Comparison of ENCODE assay signal across 8 mouse cellular contexts in the genomic region with DNA sequence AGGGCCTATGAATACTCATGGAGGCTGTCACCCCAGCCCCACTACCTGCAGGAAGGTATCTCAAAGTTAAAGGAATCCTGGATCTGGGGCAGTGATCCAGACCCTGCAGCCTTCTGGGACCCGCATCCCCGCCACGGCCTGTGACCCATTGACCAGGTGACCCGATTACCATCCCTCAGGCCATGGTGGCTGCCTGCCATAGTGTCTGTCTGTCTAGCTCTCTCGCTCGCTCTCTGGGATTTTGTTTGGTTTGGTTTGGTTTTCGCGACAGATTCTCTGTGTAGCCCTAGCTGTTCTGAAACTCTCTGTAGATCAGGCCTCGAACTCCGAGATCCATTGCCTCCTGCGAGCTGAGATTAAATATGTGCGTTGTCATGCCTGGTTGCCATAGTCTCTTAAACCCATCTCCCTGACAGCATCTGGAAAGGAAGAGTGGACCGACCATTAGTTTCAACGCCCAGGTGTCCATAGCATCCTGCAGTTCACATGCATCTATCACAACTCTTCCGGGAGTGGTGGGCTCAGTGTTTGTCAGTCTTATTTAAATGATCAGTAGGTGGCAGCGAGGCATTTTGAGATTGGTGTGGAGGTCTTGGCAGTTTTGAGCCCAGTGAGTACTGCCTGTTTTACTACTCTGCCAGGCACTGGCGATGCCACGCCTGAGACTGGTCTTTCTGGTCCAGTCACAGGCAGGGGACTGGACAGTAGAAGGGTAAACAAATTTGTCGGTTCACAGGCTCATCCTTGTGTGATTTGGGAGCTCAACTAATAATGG. TPM values are rescaled to one million over a fixed set of nuclear protein-coding genes. Genes with fewer than 3 reads are reported as not detected.
DNase-seq lines count a peak whose midpoint lies in the region; ATAC-seq and TF ChIP-seq lines count a peak whose summit lies in the region.

No protein-coding gene starts in this region.

- H3K9me3 ChIP-seq in heart, embryonic 15.5 days (replicated peaks) = no peaks in the 10 kb centered on the region
- H3K9me3 ChIP-seq in stomach, embryonic 14.5 days (ENCODE audit: control insufficient read depth, low read depth, low read length) = no peaks in the 10 kb centered on the region

- peaks cover 13% of the 10 kb centered on the region for H3K36me3 ChIP-seq in heart, embryonic 15.5 days
- H3K36me3 ChIP-seq in liver, adult 2 months (ENCODE audit: control insufficient read depth, insufficient read depth, low read length) = peaks cover 4% of the 10 kb centered on the region; the same call in 1 of the 2 replicates
- H3K36me3 ChIP-seq in stomach, embryonic 14.5 days (ENCODE audit: control insufficient read depth, insufficient read depth, low read length) = peaks cover 6% of the 10 kb centered on the region

- TF ChIP-seq POLR2A in liver, adult 2 months (IDR thresholded peaks at IDR 0.05; ENCODE audit: extremely low read depth, insufficient read depth, low read length) = no peak

- peak; percentile 23 for DNase-seq in embryo, embryonic 9.5 days (ENCODE audit: extremely low spot score)
- no peak for DNase-seq in embryo, embryonic 11 days
- peak; percentile 56 for DNase-seq in urinary bladder, postnatal 14 days (ENCODE audit: low spot score)
- no peak for DNase-seq in urinary bladder, adult 2 months (ENCODE audit: low spot score)
- peak; percentile 75 for DNase-seq in liver, adult 2 months (ENCODE audit: extremely low read depth, low read depth, low spot score)
- no peak for DNase-seq in Muller cell, postnatal 12 days (ENCODE audit: inconsistent ontology term)

- ATAC-seq in heart, embryonic 15.5 days (replicated peaks; ENCODE audit: insufficient number of reproducible peaks, insufficient read depth, low FRiP score, low read depth) = no peak
- ATAC-seq in stomach, embryonic 14.5 days (ENCODE audit: insufficient number of reproducible peaks, insufficient read depth, low FRiP score, low read depth) = no peak

- peak overlapping the region; percentile 83 for H3K27ac ChIP-seq in heart, embryonic 15.5 days
- peak overlapping the region; percentile 70 for H3K27ac ChIP-seq in liver, adult 2 months (replicated peaks; ENCODE audit: insufficient read depth, low read depth, low read length)
- H3K27ac ChIP-seq in stomach, embryonic 14.5 days (ENCODE audit: low read length) = peak overlapping the region; percentile 29; the same call in 1 of the 2 replicates

- H3K4me1 ChIP-seq in heart, embryonic 15.5 days (replicated peaks) = peaks cover 52% of the 10 kb centered on the region
- peaks cover 19% of the 10 kb centered on the region for H3K4me1 ChIP-seq in liver, adult 2 months (ENCODE audit: control insufficient read depth, insufficient read depth, low read length)
- peaks cover 34% of the 10 kb centered on the region for H3K4me1 ChIP-seq in stomach, embryonic 14.5 days (ENCODE audit: control insufficient read depth, insufficient read depth, low read length)

- H3K4me2 ChIP-seq in heart, embryonic 15.5 days = peak overlapping the region; percentile 85
- peak overlapping the region; percentile 64 for H3K4me2 ChIP-seq in stomach, embryonic 14.5 days (replicated peaks; ENCODE audit: low read depth, low read length)

- no peak for TF ChIP-seq CTCF in liver, adult 2 months (IDR thresholded peaks at IDR 0.05; ENCODE audit: low read depth, low read length)

- 22% methylated on average over 19 of the region's 19 CpGs for WGBS in heart, embryonic 15.5 days
- 5% methylated on average over 19 of the region's 19 CpGs for WGBS in liver, adult 2 months
- 18% methylated on average over 19 of the region's 19 CpGs for WGBS in stomach, embryonic 14.5 days

- peak overlapping the region; percentile 64 for H3K9ac ChIP-seq in heart, embryonic 15.5 days
- peak overlapping the region; percentile 57 for H3K9ac ChIP-seq in liver, adult 2 months (ENCODE audit: low read depth, low read length)
- peak overlapping the region; percentile 31; the same call in 1 of the 2 replicates for H3K9ac ChIP-seq in stomach, embryonic 14.5 days (replicated peaks; ENCODE audit: low read depth, low read length)

- H3K27me3 ChIP-seq in heart, embryonic 15.5 days = no peaks in the 10 kb centered on the region
- no peaks in the 10 kb centered on the region for H3K27me3 ChIP-seq in liver, adult 2 months (ENCODE audit: control insufficient read depth, insufficient read depth, low read length)
- H3K27me3 ChIP-seq in stomach, embryonic 14.5 days (ENCODE audit: control insufficient read depth, insufficient read depth, low read length) = no peaks in the 10 kb centered on the region

- peak overlapping the region; percentile 81 for H3K4me3 ChIP-seq in heart, embryonic 15.5 days
- peak overlapping the region; percentile 66 for H3K4me3 ChIP-seq in liver, adult 2 months (ENCODE audit: insufficient read depth, low read depth, low read length)
- H3K4me3 ChIP-seq in stomach, embryonic 14.5 days (ENCODE audit: low read depth, low read length) = peak overlapping the region; percentile 78

- no peaks in the 10 kb centered on the region; the same call in 1 of the 2 replicates for H3K79me2 ChIP-seq in liver, adult 2 months (ENCODE audit: control insufficient read depth, insufficient read depth, low read length)

RNA-seq across cellular contexts. Expression of gene Mthfr, which starts 0.6 kb away (rescaled TPM):
- polyA plus RNA-seq in urinary bladder, adult 2 months (2012; rRNA removed) = 24.7 and 29.1 TPM in 2 replicates
- polyA plus RNA-seq in heart, embryonic 15.5 days (2015; fragmentation: Nextera tagmentation; extraction: Ambion mirVana) = 11.2 and 16.1 TPM in 2 replicates
- total RNA-seq in liver, adult 2 months (2014; rRNA removed) = 4.1 and 6.2 TPM in 2 replicates
- polyA plus RNA-seq in liver, adult 2 months (2012; rRNA removed) = 11.8 and 12.9 TPM in 2 replicates
- polyA plus RNA-seq in stomach, embryonic 14.5 days (2014; fragmentation: Nextera tagmentation; extraction: Ambion mirVana) = 18.0 and 18.4 TPM in 2 replicates

RNA-seq across cellular contexts. Expression of gene Clcn6, which starts 0.8 kb away (rescaled TPM):
- 8.5 and 9.6 TPM in 2 replicates for polyA plus RNA-seq in urinary bladder, adult 2 months (2012; rRNA removed)
- polyA plus RNA-seq in heart, embryonic 15.5 days (2015; fragmentation: Nextera tagmentation; extraction: Ambion mirVana) = 6.6 and 7.7 TPM in 2 replicates
- total RNA-seq in liver, adult 2 months (2014; rRNA removed) = 1.8 and 2.8 TPM in 2 replicates
- 2.0 and 5.3 TPM in 2 replicates for polyA plus RNA-seq in liver, adult 2 months (2012; rRNA removed)
- 6.2 and 6.6 TPM in 2 replicates for polyA plus RNA-seq in stomach, embryonic 14.5 days (2014; fragmentation: Nextera tagmentation; extraction: Ambion mirVana)

RNA-seq across cellular contexts. Expression of gene Nppa, which starts 38.9 kb away (rescaled TPM):
- polyA plus RNA-seq in urinary bladder, adult 2 months (2012; rRNA removed) = 0.19 and 0.41 TPM in 2 replicates
- 3,881 and 5,336 TPM in 2 replicates for polyA plus RNA-seq in heart, embryonic 15.5 days (2015; fragmentation: Nextera tagmentation; extraction: Ambion mirVana)
- not detected in 2 replicates for total RNA-seq in liver, adult 2 months (2014; rRNA removed)
- polyA plus RNA-seq in liver, adult 2 months (2012; rRNA removed) = not detected in 2 replicates
- 1.2 and 2.3 TPM in 2 replicates for polyA plus RNA-seq in stomach, embryonic 14.5 days (2014; fragmentation: Nextera tagmentation; extraction: Ambion mirVana)

RNA-seq across cellular contexts. Expression of gene Agtrap, which starts 48.4 kb away (rescaled TPM):
- 20.4 and 25.4 TPM in 2 replicates for polyA plus RNA-seq in urinary bladder, adult 2 months (2012; rRNA removed)
- polyA plus RNA-seq in heart, embryonic 15.5 days (2015; fragmentation: Nextera tagmentation; extraction: Ambion mirVana) = 15.8 and 18.7 TPM in 2 replicates
- total RNA-seq in liver, adult 2 months (2014; rRNA removed) = 2.1 and 2.4 TPM in 2 replicates
- polyA plus RNA-seq in liver, adult 2 months (2012; rRNA removed) = 3.7 TPM in 2 replicates
- polyA plus RNA-seq in stomach, embryonic 14.5 days (2014; fragmentation: Nextera tagmentation; extraction: Ambion mirVana) = 12.8 and 13.3 TPM in 2 replicates

RNA-seq across cellular contexts. Expression of gene Nppb, which starts 53.9 kb away (rescaled TPM):
- 0.09 TPM in 1 of 2 replicates, not detected in the other for polyA plus RNA-seq in urinary bladder, adult 2 months (2012; rRNA removed)
- polyA plus RNA-seq in heart, embryonic 15.5 days (2015; fragmentation: Nextera tagmentation; extraction: Ambion mirVana) = 130 and 171 TPM in 2 replicates
- total RNA-seq in liver, adult 2 months (2014; rRNA removed) = not detected in 2 replicates
- not detected in 2 replicates for polyA plus RNA-seq in liver, adult 2 months (2012; rRNA removed)
- polyA plus RNA-seq in stomach, embryonic 14.5 days (2014; fragmentation: Nextera tagmentation; extraction: Ambion mirVana) = not detected in 2 replicates

Comparison
In these comparisons a context has a peak if more than half of its experiments do, and no peak if none do; other contexts are left out.
1. DNase-seq: peak in embryo, embryonic 9.5 days (single experiment), urinary bladder, postnatal 14 days (single experiment) and liver, adult 2 months (single experiment); none in embryo, embryonic 11 days (single experiment), urinary bladder, adult 2 months (single experiment) and Muller cell, postnatal 12 days (single experiment).
2. H3K27ac ChIP-seq: peak in every context shown above with its lines; median percentile 83 in heart, embryonic 15.5 days; 70 in liver, adult 2 months; 29 in stomach, embryonic 14.5 days.
3. RNA of gene Nppa, which starts 38.9 kb away (polyA plus RNA-seq): 3,881 to 5,336 TPM in heart, embryonic 15.5 days; 1.2 to 2.3 TPM in stomach, embryonic 14.5 days, 0.19 to 0.41 TPM in urinary bladder, adult 2 months and not detected in liver, adult 2 months; every median in the first group is over 1,000 times any median in the second.
4. Peak in every context shown above with its lines, with median percentiles within 50 percentile points of each other: H3K4me3 ChIP-seq and H3K9ac ChIP-seq.